Mouse (Mus musculus): ENCODE measurements around the gene Pdzrn3.

Gene Pdzrn3

DNA sequence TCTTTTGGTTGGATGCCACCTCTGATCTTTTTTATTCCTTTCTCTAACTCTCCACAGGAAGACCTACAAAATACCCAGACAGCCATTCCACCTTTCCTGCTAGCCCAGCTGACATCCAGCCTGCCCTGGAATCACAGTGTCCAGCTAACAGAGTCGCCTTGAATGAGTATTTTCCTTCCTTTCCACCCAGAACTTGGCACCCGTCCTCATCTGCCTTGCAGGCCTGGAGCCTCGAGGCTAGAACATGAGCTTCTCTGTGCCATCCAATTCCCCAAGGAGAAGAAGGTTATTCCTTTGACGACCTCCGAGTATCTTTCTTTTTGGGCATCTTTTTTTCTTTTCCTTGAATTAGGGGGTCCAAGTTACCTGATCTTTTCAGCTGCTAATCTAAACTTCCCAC, 181.8 kb downstream of the Pdzrn3 start:
- no peak for DNase-seq (ENCODE audit: low read depth)

DNA sequence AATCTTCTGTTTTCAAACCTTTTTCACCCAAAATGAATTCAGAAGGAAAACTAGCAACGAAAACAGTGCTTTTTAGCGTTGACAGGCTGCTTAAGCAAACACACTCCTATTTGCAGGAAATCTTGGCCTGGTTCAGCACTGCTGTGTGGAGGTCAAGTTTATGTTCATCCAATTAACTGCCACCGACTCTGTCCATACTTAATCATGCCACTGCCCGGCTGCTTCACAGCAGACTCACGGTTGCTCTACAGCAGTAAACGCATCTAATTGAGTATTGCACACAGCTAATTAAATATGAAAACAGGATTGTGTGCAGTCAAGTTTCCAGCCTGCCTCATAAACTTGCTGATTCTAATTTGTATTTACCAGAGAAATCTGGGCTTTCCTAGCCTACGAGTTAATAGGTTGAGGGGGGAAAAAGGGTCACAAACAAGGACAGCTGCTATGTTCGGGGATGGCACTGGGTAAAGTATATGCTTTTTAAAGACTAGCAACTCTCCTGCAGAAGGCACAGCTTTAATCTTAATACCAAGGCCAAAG, 183.2 kb downstream of the Pdzrn3 start:
- DNase-seq (ENCODE audit: low read depth), result no peak

DNA sequence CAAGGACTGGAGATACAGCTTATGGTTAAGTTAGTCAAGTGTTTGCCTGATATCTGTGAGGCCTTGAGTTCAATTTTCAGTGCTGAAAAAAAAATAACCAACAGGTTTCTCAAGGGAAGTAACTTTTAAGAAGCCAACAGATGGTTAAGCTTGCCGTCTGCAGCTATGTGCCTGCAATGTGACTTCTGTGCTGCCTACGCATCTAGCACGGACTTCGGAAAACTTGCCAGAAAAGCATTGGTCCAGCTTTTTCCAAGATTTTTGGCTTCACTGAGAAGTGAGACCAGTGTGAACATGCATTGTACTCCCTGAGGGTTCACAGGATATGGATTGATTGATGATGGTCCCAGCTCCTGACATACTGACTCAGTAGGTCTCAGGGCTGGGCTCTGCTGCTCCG, 186.1 kb downstream of the Pdzrn3 start:
- no peak for DNase-seq (ENCODE audit: low read depth)

DNA sequence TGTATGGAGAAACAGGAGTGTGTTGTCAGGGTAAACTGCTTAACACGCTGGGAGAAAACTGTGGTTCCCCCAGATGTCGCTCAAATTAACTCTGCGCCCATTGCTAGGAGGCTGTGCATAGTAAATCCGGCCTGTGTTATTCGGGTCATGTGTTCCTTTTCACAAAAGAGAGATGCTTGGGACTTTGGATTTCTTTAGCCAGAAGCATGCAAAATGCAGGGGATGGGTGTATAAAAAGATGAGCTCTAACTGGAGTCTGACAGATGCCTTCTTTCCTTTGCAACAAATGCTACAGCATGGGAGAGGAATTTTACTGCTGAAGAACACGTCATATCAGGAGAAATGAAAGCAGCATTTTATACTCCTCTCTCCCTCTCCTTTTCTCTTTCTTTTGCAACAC, 190.4 kb downstream of the Pdzrn3 start:
- no peak for DNase-seq (ENCODE audit: low read depth)

DNA sequence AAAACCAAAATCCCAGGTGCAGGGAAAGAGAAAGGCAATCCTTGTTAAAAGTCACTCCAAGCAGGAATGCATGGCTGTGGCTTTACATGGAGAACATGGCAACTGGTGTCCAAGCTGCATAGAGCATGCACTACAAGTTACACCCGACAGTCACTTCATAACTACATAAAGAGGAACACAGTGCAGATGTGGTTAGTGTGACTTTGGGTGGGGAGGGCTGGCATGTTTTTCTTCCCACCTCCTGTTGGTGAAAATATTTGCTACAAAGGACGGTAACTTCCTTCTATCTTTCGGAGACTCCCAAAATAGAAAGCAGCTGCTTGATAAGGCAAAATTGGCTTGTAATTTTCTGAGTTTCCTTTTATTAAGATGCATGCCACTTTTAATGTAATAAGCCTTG, 190.8 kb downstream of the Pdzrn3 start:
- DNase-seq (ENCODE audit: low read depth), result no peak

DNA sequence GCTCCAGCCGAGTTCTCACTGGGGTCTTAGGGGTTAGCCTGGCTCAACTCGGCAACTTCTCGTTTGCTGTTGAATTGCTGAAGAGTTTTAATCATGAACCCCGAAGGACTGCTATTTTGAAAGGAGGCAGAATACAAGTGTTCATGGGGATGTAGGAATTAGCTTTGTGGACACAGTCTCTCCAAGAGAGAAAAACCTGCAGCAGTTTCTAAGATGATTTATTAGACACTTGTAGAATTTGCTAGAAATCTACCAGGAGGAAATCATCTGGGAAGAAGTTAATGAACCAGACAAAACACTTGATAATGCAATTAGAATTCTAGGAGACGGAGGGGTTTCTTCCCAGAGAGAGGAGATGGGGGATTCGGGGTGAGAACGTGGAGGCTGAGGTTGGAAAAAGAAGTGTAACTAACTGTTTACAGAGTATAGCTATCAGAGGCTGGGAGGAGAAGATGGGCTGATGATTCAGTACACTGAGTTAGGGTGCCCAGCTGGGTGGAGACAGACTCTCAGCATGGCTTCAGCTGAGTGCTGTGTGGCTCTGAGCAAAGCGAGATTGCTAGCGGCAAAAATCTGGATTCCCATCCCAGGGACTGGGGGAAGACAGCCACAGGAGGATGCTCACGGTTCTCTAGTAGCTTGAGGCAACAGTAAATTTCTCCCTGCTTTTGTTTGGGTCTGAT, 193.5 kb downstream of the Pdzrn3 start:
- no peak for DNase-seq (ENCODE audit: low read depth)

DNA sequence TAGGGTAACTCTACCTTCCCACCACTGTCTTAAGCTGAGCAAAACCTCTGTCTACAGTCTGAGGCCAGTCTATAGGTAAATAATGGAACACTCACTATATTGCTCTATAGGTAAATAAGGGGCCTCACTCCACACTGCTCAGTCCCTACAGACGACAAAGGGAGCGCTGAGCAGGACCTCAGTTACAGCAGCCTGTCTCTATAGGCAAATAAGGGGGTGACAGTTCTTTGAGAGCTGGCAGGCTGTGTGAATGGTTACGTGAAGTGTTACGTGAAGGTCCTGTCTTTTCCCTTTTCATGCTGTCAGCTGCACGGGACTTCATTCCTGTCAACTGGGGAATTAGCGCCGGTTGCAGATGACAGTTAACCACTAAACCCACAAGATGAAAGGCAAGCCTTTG, 207.0 kb downstream of the Pdzrn3 start:
- DNase-seq (ENCODE audit: low read depth), result no peak

DNA sequence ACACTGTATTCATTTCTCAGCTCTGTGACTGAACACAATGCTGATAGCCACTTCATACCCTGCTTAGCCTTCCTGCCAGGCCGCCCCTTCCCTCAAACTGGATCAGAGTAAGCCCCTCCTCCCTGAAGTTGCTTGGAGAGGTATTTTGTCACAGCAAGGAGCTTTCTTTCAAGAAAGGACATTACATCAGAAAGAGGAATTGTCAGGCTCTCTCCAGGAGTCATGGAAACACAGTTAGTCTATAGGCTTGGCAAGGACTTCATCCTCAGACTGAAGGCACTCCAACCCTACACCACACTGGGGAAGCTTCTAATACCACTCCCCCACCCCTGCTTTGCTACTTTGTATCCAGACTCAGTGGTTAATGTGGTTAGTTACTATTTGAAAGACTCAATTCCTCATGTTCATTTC, 224.2 kb downstream of the Pdzrn3 start:
- no peak for DNase-seq (ENCODE audit: low read depth)

DNA sequence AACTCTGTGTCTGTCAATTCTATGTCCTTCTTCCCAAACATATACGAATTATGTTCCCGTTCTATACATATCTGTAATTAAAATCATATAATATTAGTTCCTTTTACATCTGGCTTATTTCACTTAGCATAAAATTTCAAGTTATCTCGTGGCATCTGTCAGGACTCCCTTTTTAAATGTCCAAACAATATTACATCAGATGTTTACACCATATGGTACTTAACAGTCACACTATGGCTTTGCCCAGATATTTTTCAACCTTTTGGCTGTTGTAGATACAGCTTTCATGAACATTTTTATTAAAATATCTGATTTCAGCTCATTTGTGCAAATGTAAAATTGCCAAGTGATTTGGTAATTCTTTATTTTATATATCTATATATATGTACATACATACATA, 242.3 kb downstream of the Pdzrn3 start:
- DNase-seq (ENCODE audit: low read depth), result no peak

DNA sequence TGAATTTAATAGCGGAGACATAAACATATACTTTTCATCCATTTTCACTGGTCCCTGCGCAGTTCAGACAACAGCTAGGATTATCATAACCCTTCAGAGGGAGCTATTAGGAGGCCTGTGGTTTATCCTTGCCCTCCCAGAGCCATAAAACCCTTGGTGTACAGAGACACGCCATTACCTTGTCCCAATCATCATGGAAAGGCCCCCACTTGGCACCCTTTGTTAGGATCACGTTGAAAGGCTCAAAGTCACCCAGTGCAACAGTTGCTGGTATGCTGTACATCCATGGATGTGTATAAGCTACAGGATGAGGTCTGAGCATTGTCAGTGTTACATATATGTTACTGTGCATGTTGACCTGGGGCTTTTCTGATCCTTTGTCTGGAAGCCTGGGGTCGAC, 252.3 kb downstream of the Pdzrn3 start:
- no peak for DNase-seq (ENCODE audit: low read depth)

DNA sequence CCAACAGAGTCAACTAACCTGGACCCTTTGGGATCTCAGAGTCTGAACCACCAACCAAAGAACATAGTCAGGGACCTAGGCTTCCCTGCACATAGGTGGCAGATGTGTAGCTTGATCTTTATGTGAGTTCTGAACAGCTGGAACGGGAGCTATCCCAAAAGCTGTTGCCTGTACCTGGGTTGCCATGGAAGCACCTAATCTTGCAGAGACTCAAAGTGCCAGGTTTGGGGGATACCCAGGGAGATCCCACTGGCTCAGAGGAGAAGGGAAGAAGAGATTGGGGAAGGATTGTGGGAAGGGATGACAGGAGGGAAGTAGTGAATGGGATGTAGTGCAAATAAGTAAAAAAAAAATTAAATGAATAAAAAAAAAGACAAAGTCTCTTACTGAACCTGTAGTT, 268.7 kb downstream of the Pdzrn3 start:
- DNase-seq (ENCODE audit: low read depth), result no peak

DNA sequence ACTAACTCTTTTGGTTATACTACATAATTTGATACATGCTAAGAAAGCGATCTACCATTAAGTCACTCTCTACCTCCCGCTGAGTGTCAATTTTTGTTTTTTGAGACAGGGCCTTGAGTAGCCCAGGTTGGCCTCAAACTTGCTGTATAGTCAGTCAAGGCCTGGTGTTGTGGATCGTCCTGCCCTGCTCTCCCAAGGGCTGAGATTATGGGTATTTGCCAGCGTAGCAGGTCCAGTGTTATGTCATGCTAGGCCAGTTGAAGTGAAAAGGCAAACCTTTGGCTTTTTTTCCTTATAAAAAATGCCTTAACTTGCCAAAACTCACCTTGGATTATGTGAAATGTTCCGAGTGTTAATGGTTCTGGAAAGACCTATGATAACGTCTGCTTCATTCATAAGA, 274.2 kb downstream of the Pdzrn3 start:
- no peak for DNase-seq (ENCODE audit: low read depth)

DNA sequence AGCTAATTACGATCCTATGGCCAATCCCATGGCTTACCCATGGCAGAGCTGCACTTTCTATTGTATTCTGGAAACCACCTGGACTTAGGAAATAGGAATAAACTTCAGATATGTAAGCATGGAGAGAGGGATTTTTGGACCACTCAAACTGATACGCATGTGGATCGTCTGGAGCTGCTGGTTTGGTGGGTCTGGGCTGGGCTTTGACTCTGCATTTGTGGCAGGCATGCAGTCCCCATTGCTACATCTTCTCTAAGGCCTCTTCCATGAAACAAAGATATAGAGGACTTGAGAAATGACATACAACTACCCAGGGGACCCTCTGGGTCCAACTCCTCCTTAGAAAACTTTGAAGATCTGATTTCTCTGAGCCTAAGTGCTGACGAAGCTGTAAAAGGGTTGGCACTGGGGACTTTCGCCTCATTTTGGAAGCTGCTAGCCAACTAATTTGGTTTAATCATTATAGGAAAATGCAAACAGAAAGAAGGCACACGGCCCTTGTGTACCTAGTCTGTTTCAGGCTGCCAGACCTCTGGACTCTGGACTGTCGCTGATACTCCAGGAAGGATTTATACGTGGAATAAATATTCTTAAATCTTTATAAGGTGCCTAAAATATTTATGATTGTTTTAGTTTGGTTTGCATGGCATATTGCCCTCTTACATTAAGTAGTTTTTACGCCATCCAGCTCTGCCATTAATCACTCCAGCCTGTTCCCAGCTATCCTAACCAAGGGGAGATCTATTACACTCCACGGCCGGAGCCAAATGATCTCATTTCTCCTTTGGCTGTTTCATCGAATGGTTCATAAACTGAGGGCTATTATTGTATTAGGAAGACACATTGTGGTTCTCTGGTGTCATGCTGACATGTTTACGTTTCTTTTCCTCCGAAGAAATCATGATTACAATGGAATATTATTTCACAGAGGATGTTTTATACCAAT, 275.7 kb downstream of the Pdzrn3 start:
- DNase-seq (ENCODE audit: low read depth), result no peak
